Mouse (Mus musculus) CD4-positive, CD25-positive, alpha-beta regulatory T cell, adult 2 months (primary cell): ENCODE results near the gene Exosc5.
A peak's percentile ranks its signal among the peaks of the same experiment; 100 is the strongest.

Source experiments
- DNase-seq: peaks from one replicate; pipeline ENCODE4 v3.0.0-alpha.2; 2012; ENCODE audit warnings: low read depth, low spot score

Gene Exosc5

DNA sequence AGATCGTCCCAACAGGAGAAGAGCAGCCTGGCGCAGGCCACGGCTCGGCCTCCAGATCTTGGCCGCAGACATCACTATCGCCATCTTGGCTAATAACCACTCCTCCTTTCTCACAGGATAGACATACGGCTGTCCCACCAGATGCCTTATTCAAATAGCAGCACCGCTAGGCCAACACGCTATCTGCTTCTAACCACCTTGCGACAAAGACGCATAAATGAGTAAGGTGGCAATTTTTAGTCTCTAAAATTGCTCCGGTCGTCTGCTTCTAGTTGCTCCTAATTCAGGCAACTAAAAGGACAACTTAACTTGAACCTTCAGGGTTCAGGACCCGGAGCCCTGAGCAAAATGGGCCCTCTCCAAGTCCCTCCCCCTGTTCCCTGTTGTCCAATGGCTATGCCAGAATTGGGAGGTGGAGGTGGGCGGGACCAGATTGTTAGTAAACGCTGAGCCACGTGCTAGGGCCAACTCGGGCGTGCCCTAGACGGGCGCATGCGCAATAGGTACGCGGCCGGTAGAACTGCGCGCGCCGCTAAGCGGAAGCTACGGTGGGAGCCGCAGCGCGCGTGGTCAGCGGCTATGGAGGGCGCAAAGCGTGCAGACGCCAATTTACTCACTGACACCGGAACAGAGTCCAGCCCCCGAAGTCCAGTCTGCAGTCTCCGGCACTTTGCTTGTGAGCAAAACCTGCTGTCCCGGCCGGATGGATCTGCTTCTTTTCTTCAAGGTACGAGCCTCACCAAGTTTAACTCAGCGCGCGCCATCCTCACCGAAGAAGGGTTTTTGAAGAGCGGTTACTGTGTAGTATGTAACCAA, at the start of gene Exosc5, which contains the start of gene Bckdha:
Gene Exosc5 (plus strand): TSS at position 508 of the 816 bp plus-strand sequence.
Gene Bckdha (minus strand): TSS at position 325 of the 816 bp plus-strand sequence.
- peak; percentile 99 for DNase-seq

DNA sequence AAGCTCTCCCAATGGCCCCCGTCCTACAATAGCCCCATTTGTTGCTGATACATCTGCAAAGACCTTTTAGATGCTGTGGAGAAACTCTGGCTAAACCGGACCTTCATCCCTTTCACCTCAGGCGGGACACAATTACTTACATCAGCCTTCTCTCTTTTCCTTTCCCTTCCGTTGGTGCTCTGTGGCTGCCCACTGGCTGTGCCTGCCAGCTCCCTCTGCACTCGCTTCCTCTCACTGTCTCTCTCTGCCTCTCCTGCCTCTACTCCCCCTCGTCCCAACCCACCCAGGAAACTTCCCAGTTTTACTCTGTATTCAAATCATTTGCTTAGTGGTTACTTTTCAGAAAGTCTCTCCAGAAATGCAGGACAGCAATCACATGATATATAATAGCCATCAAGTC, 48.9 kb upstream of the Exosc5 start:
- DNase-seq, result no peak

DNA sequence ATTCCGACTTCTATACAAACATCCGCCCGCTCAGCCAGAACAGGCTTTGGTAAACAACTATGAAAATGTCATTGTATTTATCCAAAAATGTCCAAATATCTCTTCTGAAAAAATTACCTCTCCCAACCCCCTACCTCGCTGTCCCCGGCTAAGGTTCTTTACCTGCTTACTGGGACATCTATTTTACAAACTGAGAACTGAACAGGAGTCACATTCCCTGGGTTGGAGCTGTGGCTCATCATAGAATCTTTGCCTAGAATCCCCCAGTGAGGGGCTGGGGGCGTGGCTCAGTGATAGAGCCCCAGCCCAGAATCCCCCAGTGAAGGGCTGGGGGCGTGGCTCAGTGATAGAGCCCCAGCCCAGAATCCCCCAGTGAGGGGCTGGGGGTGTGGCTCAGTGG, 47.5 kb upstream of the Exosc5 start:
- DNase-seq, result no peak

DNA sequence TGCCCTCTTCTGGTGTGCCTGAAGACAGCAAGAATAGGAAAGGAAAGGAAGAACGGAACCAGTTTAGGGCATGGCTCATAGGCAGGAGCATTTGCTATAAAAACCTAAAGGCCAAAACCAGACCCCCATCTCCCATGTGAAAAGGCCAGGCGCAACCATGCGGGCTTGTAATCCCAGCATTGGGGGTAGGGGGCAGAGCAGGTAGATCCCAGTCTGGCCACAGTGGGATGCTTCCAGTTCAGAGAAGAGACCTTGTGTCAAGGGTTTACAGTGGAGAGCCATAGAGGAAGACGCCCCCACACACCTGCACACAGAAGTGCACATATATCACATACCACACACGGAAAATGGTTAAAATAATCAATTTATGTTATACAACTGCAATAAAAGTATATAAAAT, 44.9 kb upstream of the Exosc5 start:
- DNase-seq, result no peak

DNA sequence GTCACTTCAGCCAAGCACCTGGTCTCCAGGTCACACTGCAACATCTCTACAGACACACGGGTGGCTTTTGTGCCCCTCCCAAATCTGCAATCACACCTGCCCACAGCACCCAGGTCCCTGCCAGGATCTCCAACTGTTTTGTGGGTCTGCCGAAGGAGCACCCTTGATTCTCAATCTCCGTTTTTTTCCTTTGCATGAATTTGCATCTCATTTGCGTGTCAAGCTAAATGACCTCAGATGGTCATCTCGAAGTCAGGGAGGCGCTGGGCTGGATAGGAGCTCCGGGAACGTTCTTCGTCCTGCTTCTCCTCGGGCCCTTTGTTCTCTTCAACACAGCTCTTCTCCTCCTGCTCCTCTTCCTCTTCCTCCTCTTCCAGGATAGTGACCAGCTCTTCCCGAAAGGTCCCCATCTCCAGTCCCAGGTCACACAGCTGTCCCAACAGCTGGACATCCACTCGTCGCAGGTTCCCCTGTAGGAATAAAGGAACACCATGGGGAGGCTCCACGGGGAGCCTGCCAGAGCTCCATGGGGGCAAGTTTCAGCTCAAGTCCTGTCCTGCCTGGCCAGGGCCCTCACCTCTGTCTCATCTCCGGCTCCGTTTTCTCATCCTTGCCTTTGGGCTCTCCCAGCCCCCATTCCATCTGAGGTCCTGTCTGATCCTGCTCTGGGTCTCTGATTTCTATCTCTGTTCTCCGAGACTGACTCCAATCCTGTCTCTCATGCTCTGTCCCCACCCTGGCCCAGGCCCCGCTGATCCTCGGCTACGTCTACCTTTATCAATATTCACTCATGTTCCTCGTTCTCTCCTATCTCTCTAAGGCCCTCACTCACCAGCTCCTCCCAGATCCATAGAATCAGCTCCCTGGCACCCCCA, 43.9 kb upstream of the Exosc5 start:
- DNase-seq, result no peak

DNA sequence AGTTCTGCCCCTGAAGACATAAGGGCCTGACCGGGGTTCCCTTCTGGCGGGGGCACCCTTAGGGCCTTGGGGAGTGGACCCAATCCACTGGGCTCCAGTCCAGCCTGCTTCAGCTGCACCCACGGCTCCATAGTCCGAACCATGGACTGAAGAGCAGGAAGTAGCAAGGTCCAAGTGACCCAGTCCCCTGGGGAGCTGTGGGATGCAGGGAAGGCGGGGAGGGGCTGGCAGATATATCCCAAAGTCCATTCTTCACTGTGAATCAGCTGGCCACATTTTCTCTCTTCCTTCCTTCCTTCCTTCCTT, 43.3 kb upstream of the Exosc5 start, which contains the start of gene Erich4:
Gene Erich4 (minus strand): TSS at position 187 of the 306 bp plus-strand sequence.
- no peak for DNase-seq

GRCm38 (mm10) chr7:25617376-25618160, 41.4 kb upstream of the Exosc5 start:
- no peak for DNase-seq

- peak; percentile 97 for DNase-seq
Measured at GRCm38 (mm10) chr7:25618865-25619721, 39.9 kb upstream of the Exosc5 start, which contains the start of gene Dmac2. Gene Dmac2, plus strand, starts transcription at chr7:25619414.

- no peak for DNase-seq
Measured at GRCm38 (mm10) chr7:25619722-25619991, 39.3 kb upstream of the Exosc5 start.

DNA sequence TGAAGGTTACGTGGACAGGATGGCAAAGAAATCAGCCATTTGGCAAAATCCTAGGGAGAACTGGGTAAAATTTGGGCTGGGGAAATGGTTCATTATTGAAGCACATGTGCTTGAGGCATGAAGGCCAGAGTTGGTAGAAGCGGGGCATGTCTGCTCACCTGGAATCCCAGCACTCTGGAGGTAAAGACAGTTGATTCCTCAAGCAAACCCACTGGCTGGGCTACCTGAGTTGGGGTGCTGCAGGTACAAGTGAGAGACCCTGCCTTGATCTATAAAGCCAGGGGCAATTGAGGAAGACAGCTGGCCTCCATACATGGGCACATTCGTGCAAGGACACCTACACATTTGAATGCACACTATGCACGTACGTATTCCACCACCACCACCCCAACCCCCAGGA, 38.9 kb upstream of the Exosc5 start:
- no peak for DNase-seq

GRCm38 (mm10) chr7:25620751-25621150, 38.2 kb upstream of the Exosc5 start:
- no peak for DNase-seq

GRCm38 (mm10) chr7:25623857-25624370, 35.0 kb upstream of the Exosc5 start:
- no peak for DNase-seq

DNA sequence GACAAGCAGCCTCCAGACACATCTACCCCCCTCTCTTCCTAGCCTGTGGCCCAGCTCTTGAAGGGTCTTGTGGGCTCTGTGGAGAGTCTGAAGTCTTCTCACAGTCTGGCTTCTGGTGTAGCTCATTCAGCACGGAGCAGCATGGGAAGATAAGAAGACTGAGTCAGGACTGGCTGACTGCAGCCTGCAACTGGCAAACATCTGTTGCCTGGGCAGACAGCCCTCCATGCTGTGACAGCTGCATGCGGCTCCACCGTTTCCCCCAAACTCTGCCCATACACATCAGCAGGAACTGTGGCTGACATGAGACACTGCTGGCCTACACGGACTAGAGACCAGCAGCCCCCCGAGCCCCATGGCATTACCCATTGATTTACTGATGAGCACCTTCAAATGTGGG, 34.1 kb upstream of the Exosc5 start:
- DNase-seq, result no peak

- peak; percentile 57 for DNase-seq
Measured at GRCm38 (mm10) chr7:25625594-25626250, 33.2 kb upstream of the Exosc5 start.

- peak; percentile 30 for DNase-seq
Measured at GRCm38 (mm10) chr7:25626509-25627430, 32.2 kb upstream of the Exosc5 start, which contains the start of gene B3gnt8. Gene B3gnt8, plus strand, starts transcription at chr7:25626654.

- DNase-seq, result peak; percentile 33
Measured at GRCm38 (mm10) chr7:25627431-25628322, 31.3 kb upstream of the Exosc5 start.

- no peak for DNase-seq
Measured at GRCm38 (mm10) chr7:25628323-25628620, 30.7 kb upstream of the Exosc5 start.

- DNase-seq, result no peak
Measured at GRCm38 (mm10) chr7:25632679-25633078, 26.3 kb upstream of the Exosc5 start.
